Mouse (Mus musculus) neural tube, embryonic 13.5 days (tissue): Measurements from ENCODE around the gene Wdfy3. TPM values are rescaled to one million over a fixed set of nuclear protein-coding genes. Genes with fewer than 3 reads are reported as not detected.
"Not testable (repeated sequence)": the region's sequence is repeated elsewhere in the genome, so short reads cannot be mapped to it uniquely, and the experiment has no call there.

Experiments
- ATAC-seq: fragments of 200-750 bp; cut with Nextera tagmentation; 2 replicates; pipeline ENCODE4 v1.8.0; 2017; ENCODE audit warnings: low read depth, mild to moderate bottlenecking, moderate TSS enrichment, moderate library complexity
- H3K27ac ChIP-seq: fragments of 300-500 bp; sonication (generic); replicated peaks from 2 replicates; pipeline ENCODE4 v1.5.1; 2015; ENCODE audit warnings: moderate library complexity, mild to moderate bottlenecking, inconsistent platforms
- H3K27me3 ChIP-seq: fragments of 300-500 bp; sonication (generic); 2 replicates; pipeline ENCODE4 v1.6.1; 2015; ENCODE audit warnings: mild to moderate bottlenecking, inconsistent platforms
- H3K36me3 ChIP-seq: fragments of 300-500 bp; sonication (generic); 2 replicates; pipeline ENCODE4 v1.6.1; 2015; ENCODE audit warnings: mild to moderate bottlenecking, inconsistent platforms
- H3K4me1 ChIP-seq: fragments of 300-500 bp; sonication (generic); replicated peaks from 2 replicates; pipeline ENCODE4 v1.6.1; 2015; ENCODE audit warnings: inconsistent platforms
- H3K4me2 ChIP-seq: fragments of 300-500 bp; sonication (generic); 2 replicates; pipeline ENCODE4 v1.6.1; 2015; ENCODE audit warnings: inconsistent platforms, mild to moderate bottlenecking, moderate library complexity
- H3K4me3 ChIP-seq: fragments of 300-500 bp; sonication (generic); 2 replicates; pipeline ENCODE4 v1.5.1; 2015; ENCODE audit warnings: mild to moderate bottlenecking, inconsistent platforms
- H3K9ac ChIP-seq: fragments of 300-500 bp; sonication (generic); 2 replicates; pipeline ENCODE4 v1.6.1; 2015; ENCODE audit warnings: moderate library complexity, mild to moderate bottlenecking, inconsistent platforms
- H3K9me3 ChIP-seq: fragments of 300-500 bp; sonication (generic); 2 replicates; pipeline ENCODE4 v1.6.1; 2016; ENCODE audit warnings: inconsistent platforms
- WGBS: fragments of 180-500 bp; shearing (Covaris S2); methylation state at CpG from one replicate; pipeline ENCODE4 v1.1.7; 2015; 5-methylcytosine and 5-hydroxymethylcytosine counted together
- polyA plus RNA-seq: library from polyadenylated mRNA; unstranded; fragments of >200 nt; fragmentation: Nextera tagmentation; extraction: Ambion mirVana; gene quantifications from 2 replicates; pipeline ENCODE4 v1.2.1, GENCODE M21; 2015

Wdfy3 gene
- polyA plus RNA-seq: 27.0 and 31.1 TPM in 2 replicates

- Histone ChIP-seq H3K4me3 (peak within 1 kb of the TSS; percentile 89), H3K27me3 (no peaks in the 10 kb centered on the region), H3K36me3 (no peaks in the 10 kb centered on the region), H3K9ac (peak within 1 kb of the TSS; percentile 99), H3K4me1 (peaks cover 56% of the 10 kb centered on the region), H3K9me3 (no peaks in the 10 kb centered on the region), H3K27ac (peak within 1 kb of the TSS; percentile 98), H3K4me2 (peak within 1 kb of the TSS; percentile 77)
- under 1% methylated on average over 53 of the region's 62 CpGs for WGBS
- peak; percentile 95 for ATAC-seq
Measured at GRCm38 (mm10) chr5:102069767-102070413, at the start of gene Wdfy3. Wdfy3 (minus strand) TSS chr5:102069921.

- no peaks in the 10 kb centered on the region for H3K9me3 ChIP-seq
- no peak overlapping the region for H3K4me3 ChIP-seq
- WGBS: 66% methylated on average over 14 of the region's 14 CpGs
- no peak overlapping the region for H3K9ac ChIP-seq
- H3K4me2 ChIP-seq: no peak overlapping the region
- no peaks in the 10 kb centered on the region for H3K27me3 ChIP-seq
- H3K4me1 ChIP-seq: peaks cover 34% of the 10 kb centered on the region
- ATAC-seq: no peak
- H3K27ac ChIP-seq: no peak overlapping the region
- no peaks in the 10 kb centered on the region for H3K36me3 ChIP-seq
Measured at GRCm38 (mm10) chr5:102113009-102113408, 43.3 kb upstream of the Wdfy3 start.

DNA sequence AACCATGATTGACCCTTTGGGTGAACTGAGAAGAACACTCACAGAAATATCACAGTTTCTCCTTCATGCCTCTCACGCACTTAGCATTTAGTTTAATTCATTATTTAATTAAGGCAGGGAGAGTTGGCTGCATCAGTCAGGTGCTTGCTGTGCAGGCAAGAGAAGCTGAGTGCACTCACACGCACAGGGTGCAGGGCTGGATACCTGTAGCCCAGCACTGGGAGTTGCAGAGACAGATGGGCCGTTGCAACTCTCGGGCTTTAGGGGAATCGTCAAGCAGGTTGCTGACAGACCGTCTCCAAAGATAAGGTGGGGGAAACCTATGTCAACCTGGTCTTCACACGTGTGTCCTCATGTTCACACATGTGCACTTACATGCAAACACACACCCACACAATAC, 42.3 kb upstream of the Wdfy3 start:
- Histone ChIP-seq H3K4me1 (peaks cover 34% of the 10 kb centered on the region), H3K9me3 (no peaks in the 10 kb centered on the region), H3K4me2 (no peak overlapping the region), H3K9ac (no peak overlapping the region), H3K4me3 (no peak overlapping the region), H3K36me3 (no peaks in the 10 kb centered on the region), H3K27me3 (no peaks in the 10 kb centered on the region), H3K27ac (no peak overlapping the region)
- WGBS: 79% methylated on average over 7 of the region's 7 CpGs
- ATAC-seq: 0 out of 2 replicates have a peak, but pooled peaks have one; percentile 38

- ATAC-seq: peak; percentile 63; the same call in 1 of the 2 replicates
- 46% methylated on average over 7 of the region's 7 CpGs for WGBS
- no peaks in the 10 kb centered on the region for H3K27me3 ChIP-seq
- H3K36me3 ChIP-seq: no peaks in the 10 kb centered on the region
- no peaks in the 10 kb centered on the region for H3K9me3 ChIP-seq
- peaks cover 28% of the 10 kb centered on the region for H3K4me1 ChIP-seq
- H3K9ac ChIP-seq: no peak overlapping the region
- H3K4me2 ChIP-seq: no peak overlapping the region
- H3K4me3 ChIP-seq: no peak overlapping the region
- H3K27ac ChIP-seq: peak overlapping the region; percentile 65; the same call in 1 of the 2 replicates
Measured at GRCm38 (mm10) chr5:102110031-102110430, 40.3 kb upstream of the Wdfy3 start.

GRCm38 (mm10) chr5:102105919-102106318, 36.2 kb upstream of the Wdfy3 start:
- no peak overlapping the region for H3K4me2 ChIP-seq
- H3K27me3 ChIP-seq: no peaks in the 10 kb centered on the region
- ATAC-seq: no peak
- H3K4me3 ChIP-seq: no peak overlapping the region
- H3K9ac ChIP-seq: no peak overlapping the region
- H3K9me3 ChIP-seq: no peaks in the 10 kb centered on the region
- H3K36me3 ChIP-seq: no peaks in the 10 kb centered on the region
- peaks cover 14% of the 10 kb centered on the region for H3K4me1 ChIP-seq
- H3K27ac ChIP-seq: no peak overlapping the region
- WGBS: 79% methylated on average over 3 of the region's 3 CpGs

DNA sequence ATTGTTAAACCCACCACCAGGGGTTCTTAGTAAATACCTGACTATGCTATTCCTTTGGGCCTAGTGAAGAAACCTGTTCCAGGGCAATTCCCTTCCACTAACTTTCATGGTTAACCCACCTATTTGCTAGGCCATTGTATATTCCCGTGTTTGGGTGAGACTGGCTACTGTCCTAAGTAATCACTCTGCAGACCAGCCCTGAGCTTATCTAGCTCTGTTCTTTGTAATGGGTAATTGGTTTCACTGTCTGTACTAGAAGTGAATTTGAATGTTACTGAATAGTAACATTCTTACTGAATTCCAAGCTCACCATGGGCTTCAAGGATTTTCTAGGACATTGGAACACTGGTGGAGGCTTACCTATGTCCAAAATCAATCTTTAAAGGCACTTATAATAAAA, 32.1 kb upstream of the Wdfy3 start:
- not testable (repeated sequence) for H3K4me2 ChIP-seq, H3K27me3 ChIP-seq, H3K36me3 ChIP-seq, H3K9ac ChIP-seq, H3K9me3 ChIP-seq, H3K4me3 ChIP-seq, ATAC-seq, H3K27ac ChIP-seq
- peaks cover 13% of the 10 kb centered on the region for H3K4me1 ChIP-seq
- WGBS: 96% methylated on average over 1 of the region's 1 CpGs

- no peaks in the 10 kb centered on the region for H3K27me3 ChIP-seq
- peak overlapping the region; percentile 43 for H3K27ac ChIP-seq
- WGBS: 63% methylated on average over 21 of the region's 21 CpGs
- H3K4me1 ChIP-seq: peaks cover 13% of the 10 kb centered on the region
- H3K9ac ChIP-seq: 0 out of 2 replicates have a peak overlapping the region, but pooled peaks have one; percentile 53
- peak overlapping the region; percentile 13; the same call in 1 of the 2 replicates for H3K4me2 ChIP-seq
- no peaks in the 10 kb centered on the region for H3K36me3 ChIP-seq
- H3K9me3 ChIP-seq: no peaks in the 10 kb centered on the region
- no peak overlapping the region for H3K4me3 ChIP-seq
- peak; percentile 15; the same call in 1 of the 2 replicates for ATAC-seq
Measured at GRCm38 (mm10) chr5:102100246-102101241, 30.8 kb upstream of the Wdfy3 start.

DNA sequence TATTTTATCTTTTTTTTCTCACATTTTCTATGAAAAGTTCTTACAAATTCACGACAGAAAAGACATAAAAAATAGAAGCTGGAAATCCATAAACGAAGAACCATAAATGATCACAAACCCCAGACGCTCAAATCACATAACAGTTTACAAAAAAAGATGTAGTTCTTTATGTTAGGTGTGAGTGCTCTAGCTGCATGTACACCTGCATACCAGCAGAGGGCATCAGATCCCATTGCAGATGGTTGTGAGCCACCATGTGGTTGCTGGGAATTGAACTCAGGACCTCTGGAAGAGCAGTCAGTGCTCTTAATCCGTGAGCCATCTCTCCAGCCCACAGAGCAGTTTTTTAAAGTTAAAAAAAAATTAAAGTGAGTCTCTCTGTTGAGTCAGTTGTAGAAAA, 25.9 kb upstream of the Wdfy3 start:
- 87% methylated on average over 4 of the region's 4 CpGs for WGBS
- no peak overlapping the region for H3K4me2 ChIP-seq

DNA sequence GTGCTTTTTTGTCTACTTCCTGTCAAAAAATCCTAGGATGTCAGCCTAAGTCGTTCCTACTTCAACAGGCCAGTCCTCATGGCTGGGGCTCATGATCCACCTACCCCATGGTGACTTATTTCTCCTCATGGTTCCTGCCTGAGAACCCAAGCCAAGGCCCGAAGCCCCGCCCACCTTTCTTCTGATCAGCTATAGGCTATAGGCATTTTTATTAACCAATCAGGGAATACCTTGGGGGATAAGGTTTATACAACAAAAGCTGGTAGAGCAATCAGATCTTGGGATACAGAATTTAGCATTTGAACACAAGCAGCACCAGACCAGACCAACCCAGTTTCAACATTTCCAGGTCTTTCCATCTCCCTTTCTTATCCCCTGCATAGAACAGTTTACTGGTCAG, 21.0 kb upstream of the Wdfy3 start:
- Histone ChIP-seq H3K9ac (no peak overlapping the region), H3K27ac (no peak overlapping the region), H3K4me2 (no peak overlapping the region), H3K36me3 (no peaks in the 10 kb centered on the region), H3K4me1 (no peaks in the 10 kb centered on the region), H3K9me3 (no peaks in the 10 kb centered on the region), H3K4me3 (no peak overlapping the region), H3K27me3 (no peaks in the 10 kb centered on the region)
- ATAC-seq: no peak
- 88% methylated on average over 3 of the region's 3 CpGs for WGBS

More for the DNA sequence above, 25.9 kb upstream of the Wdfy3 start:
- Histone ChIP-seq H3K4me3 (no peak overlapping the region), H3K9ac (no peak overlapping the region), H3K36me3 (no peaks in the 10 kb centered on the region), H3K9me3 (no peaks in the 10 kb centered on the region), H3K27ac (no peak overlapping the region), H3K4me1 (peaks cover 6% of the 10 kb centered on the region), H3K27me3 (no peaks in the 10 kb centered on the region)
- ATAC-seq: no peak

GRCm38 (mm10) chr5:102084737-102085705, 15.3 kb upstream of the Wdfy3 start:
- no peak for ATAC-seq
- Histone ChIP-seq H3K9ac (no peak overlapping the region), H3K9me3 (no peaks in the 10 kb centered on the region), H3K27me3 (no peaks in the 10 kb centered on the region), H3K27ac (no peak overlapping the region), H3K36me3 (no peaks in the 10 kb centered on the region), H3K4me3 (no peak overlapping the region), H3K4me1 (0 out of 2 replicates have a peak, but pooled peaks cover 4% of the 10 kb centered on the region), H3K4me2 (no peak overlapping the region)
- 50% methylated on average over 18 of the region's 18 CpGs for WGBS

GRCm38 (mm10) chr5:102074086-102074485, 4.4 kb upstream of the Wdfy3 start:
- H3K27me3 ChIP-seq: no peaks in the 10 kb centered on the region
- H3K9ac ChIP-seq: no peak overlapping the region
- no peaks in the 10 kb centered on the region for H3K9me3 ChIP-seq
- no peaks in the 10 kb centered on the region for H3K36me3 ChIP-seq
- no peak overlapping the region for H3K27ac ChIP-seq
- no peak overlapping the region for H3K4me3 ChIP-seq
- 0% methylated on average over 1 of the region's 1 CpGs for WGBS
- ATAC-seq: no peak
- H3K4me1 ChIP-seq: peaks cover 33% of the 10 kb centered on the region
- no peak overlapping the region for H3K4me2 ChIP-seq
